Mouse (Mus musculus) limb, embryonic 14.5 days (tissue): ENCODE measurements around the gene Map4. TPM values are rescaled to one million over a fixed set of nuclear protein-coding genes. Genes with fewer than 3 reads are reported as not detected.

Experiments used
- ATAC-seq: fragments of 200-750 bp; cut with Nextera tagmentation; 2 replicates; pipeline ENCODE4 v1.8.0; 2017; ENCODE audit warnings: low read depth, moderate number of reproducible peaks, moderate TSS enrichment; ENCODE audit not compliant: low FRiP score
- DNase-seq: peaks from one replicate; pipeline ENCODE4 v3.0.0-alpha.2; 2015; ENCODE audit warnings: low spot score
- H3K27ac ChIP-seq: fragments of 300-500 bp; sonication (generic); replicated peaks from 2 replicates; pipeline ENCODE4 v1.5.1; 2014; ENCODE audit warnings: low read depth, mild to moderate bottlenecking, low read length, moderate library complexity, mixed read lengths
- H3K27me3 ChIP-seq: fragments of 300-500 bp; sonication (generic); 2 replicates; pipeline ENCODE4 v1.6.1; 2014; ENCODE audit warnings: low read length, mixed read lengths; ENCODE audit not compliant: control insufficient read depth, insufficient read depth
- H3K36me3 ChIP-seq: fragments of 300-500 bp; sonication (generic); 2 replicates; pipeline ENCODE4 v1.6.1; 2014; ENCODE audit warnings: mild to moderate bottlenecking, low read length, moderate library complexity, mixed read lengths; ENCODE audit not compliant: control insufficient read depth, insufficient read depth
- H3K4me1 ChIP-seq: fragments of 300-500 bp; sonication (generic); 2 replicates; pipeline ENCODE4 v1.6.1; 2014; ENCODE audit warnings: antibody characterized with exemption, low read length, mixed read lengths; ENCODE audit not compliant: control insufficient read depth, insufficient read depth
- H3K4me2 ChIP-seq: fragments of 300-500 bp; sonication (generic); replicated peaks from 2 replicates; pipeline ENCODE4 v1.6.1; 2014; ENCODE audit warnings: low read depth, mild to moderate bottlenecking, low read length, moderate library complexity; ENCODE audit not compliant: severe bottlenecking
- H3K4me3 ChIP-seq: fragments of 300-500 bp; sonication (generic); replicated peaks from 2 replicates; pipeline ENCODE4 v1.5.1; 2014; ENCODE audit warnings: low read length
- H3K9ac ChIP-seq: fragments of 300-500 bp; sonication (generic); 2 replicates; pipeline ENCODE4 v1.6.1; 2014; ENCODE audit warnings: mild to moderate bottlenecking, low read depth, low read length, moderate library complexity; ENCODE audit not compliant: severe bottlenecking
- H3K9me3 ChIP-seq: fragments of 300-500 bp; sonication (generic); 2 replicates; pipeline ENCODE4 v1.6.1; 2016; ENCODE audit warnings: low read length; ENCODE audit not compliant: control insufficient read depth
- POLR2A ChIP-seq: fragments of 200-500 bp; IDR thresholded peaks from 2 replicates; pipeline ENCODE4 v1.8.0; 2012; ENCODE audit warnings: inconsistent platforms, mild to moderate bottlenecking, moderate library complexity, borderline replicate concordance; ENCODE audit not compliant: insufficient read depth, insufficient read length; ENCODE audit errors: extremely low read depth
- WGBS: fragments of 180-500 bp; shearing (Covaris S2); extraction: QIAGEN DNeasy Blood & Tissue Kit; methylation state at CpG from one replicate; pipeline ENCODE4 v1.1.7; 2014; 5-methylcytosine and 5-hydroxymethylcytosine counted together
- polyA plus RNA-seq, 2 experiments: library from polyadenylated mRNA; depleted of rRNA in 1 of 2; stranded (reverse) in 1 of 2; unstranded in 1 of 2; fragments of >200 nt; fragmentation: Nextera tagmentation in 1 of 2; extraction: Ambion mirVana in 1 of 2; gene quantifications; 2 replicates each; pipeline versions ENCODE4 v1.2.1 to v1.2.3; 2012 to 2014

Map4 gene
- polyA plus RNA-seq, 2 experiments, result 76.6 to 161 TPM

DNA sequence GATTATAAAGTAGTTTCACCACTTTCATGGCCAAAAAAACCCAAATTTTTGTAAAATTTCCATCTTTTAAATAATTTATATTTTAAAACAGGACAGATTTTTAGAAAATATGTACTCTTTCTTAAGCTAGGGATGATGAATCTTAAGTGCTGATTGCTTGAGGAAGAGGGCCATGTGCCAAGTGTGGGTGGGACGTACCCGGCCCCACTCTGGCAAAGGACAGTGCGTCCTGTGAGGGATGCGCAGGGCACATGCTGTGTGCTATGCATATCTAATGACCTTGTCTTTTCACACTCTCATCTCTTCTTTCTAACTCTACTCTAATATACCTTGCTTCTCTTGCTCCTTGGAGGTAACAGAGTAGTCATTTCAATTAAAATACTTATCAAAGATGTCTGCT is 66.2 kb downstream of the Map4 start:
- DNase-seq, result no peak
- whole genome bisulfite sequencing, result 89% methylated on average over 4 of the region's 4 CpGs
- H3K27me3 ChIP-seq, result no peaks in the 10 kb centered on the region
- H3K4me2 ChIP-seq, result no peak overlapping the region
- peaks cover 6% of the 10 kb centered on the region; the same call in 1 of the 2 replicates for H3K36me3 ChIP-seq
- H3K4me1 ChIP-seq, result no peaks in the 10 kb centered on the region; the same call in 1 of the 2 replicates
- ATAC-seq, result no peak
- H3K9ac ChIP-seq, result no peak overlapping the region
- no peaks in the 10 kb centered on the region for H3K9me3 ChIP-seq
- no peak for TF ChIP-seq POLR2A
- no peak overlapping the region for H3K27ac ChIP-seq
- no peak overlapping the region for H3K4me3 ChIP-seq

DNA sequence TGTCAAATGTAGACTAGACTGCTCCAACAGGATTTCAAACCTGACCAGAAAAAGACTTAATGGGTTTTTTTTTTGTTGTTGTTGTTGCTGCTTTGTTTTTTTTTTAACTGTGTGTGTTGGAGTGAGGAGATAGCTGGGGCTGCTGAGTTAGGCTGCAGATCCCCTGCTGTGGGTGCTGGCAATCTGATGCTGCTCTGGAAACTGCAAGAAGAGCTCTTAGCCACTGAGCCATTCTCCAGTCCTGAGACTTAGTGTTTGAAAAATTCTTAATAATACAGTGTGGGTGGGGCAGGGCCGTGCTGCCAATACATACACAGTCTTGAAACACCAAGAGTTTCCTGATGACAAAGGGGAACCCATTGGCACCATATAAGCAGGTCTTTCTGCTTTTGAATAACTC is 70.7 kb downstream of the Map4 start:
- no peak overlapping the region for H3K4me3 ChIP-seq
- DNase-seq (no peak), ATAC-seq (no peak)
- H3K9ac ChIP-seq, result no peak overlapping the region
- WGBS, result 54% methylated on average over 1 of the region's 1 CpGs
- H3K36me3 ChIP-seq, result peaks cover 6% of the 10 kb centered on the region; the same call in 1 of the 2 replicates
- no peaks in the 10 kb centered on the region for H3K27me3 ChIP-seq
- no peaks in the 10 kb centered on the region; the same call in 1 of the 2 replicates for H3K4me1 ChIP-seq
- H3K27ac ChIP-seq, result no peak overlapping the region
- H3K4me2 ChIP-seq, result no peak overlapping the region
- no peak for TF ChIP-seq POLR2A
- H3K9me3 ChIP-seq, result no peaks in the 10 kb centered on the region

DNA sequence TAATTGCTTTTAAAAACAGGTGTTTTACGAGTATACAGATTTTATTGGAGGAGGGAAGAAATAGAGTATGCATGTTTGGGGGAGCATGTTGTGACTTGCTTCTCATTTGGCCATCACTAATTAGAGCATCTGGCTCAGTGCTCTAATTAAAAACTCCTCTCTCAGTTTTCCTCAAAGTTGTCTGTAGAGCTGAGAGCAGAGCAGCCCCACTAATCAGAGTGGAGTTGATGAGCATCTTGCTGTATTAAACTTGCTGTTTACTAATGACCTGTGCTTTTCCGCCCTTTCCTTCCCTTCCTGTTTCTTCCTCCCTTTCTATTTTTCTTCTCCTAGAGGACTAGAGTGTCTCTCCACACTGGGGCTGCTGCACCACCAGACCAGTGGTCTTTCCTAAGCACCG is 71.2 kb downstream of the Map4 start:
- no peak for TF ChIP-seq POLR2A
- peaks cover 6% of the 10 kb centered on the region; the same call in 1 of the 2 replicates for H3K36me3 ChIP-seq
- no peaks in the 10 kb centered on the region for H3K27me3 ChIP-seq
- no peak overlapping the region for H3K27ac ChIP-seq
- H3K9ac ChIP-seq, result no peak overlapping the region
- no peak overlapping the region for H3K4me2 ChIP-seq
- DNase-seq (no peak), ATAC-seq (no peak)
- WGBS, result 52% methylated on average over 3 of the region's 3 CpGs
- no peak overlapping the region for H3K4me3 ChIP-seq
- no peaks in the 10 kb centered on the region for H3K9me3 ChIP-seq
- no peaks in the 10 kb centered on the region; the same call in 1 of the 2 replicates for H3K4me1 ChIP-seq

DNA sequence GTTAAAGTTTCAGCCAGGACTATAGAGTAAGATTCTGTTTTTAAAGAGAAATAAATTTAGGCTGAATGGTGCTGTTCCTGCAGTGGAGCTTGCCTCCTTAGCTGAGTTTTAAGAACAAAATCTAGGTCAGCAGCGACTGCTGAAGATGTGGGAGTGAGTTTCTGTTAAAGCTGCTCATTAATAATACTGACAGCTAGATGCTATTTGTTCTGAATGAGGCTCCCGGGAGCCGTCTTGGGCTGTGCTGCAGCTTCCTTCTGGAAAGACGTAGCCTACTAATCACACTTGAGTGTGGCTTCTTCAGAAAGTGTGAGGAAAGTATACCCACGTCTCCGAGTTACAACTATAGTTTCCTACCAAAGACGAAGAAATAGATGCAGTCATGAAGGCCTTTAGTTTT is 88.0 kb downstream of the Map4 start:
- Histone ChIP-seq H3K4me3 (no peak overlapping the region), H3K4me1 (no peaks in the 10 kb centered on the region), H3K36me3 (no peaks in the 10 kb centered on the region), H3K9me3 (no peaks in the 10 kb centered on the region), H3K27ac (no peak overlapping the region), H3K27me3 (no peaks in the 10 kb centered on the region), H3K4me2 (no peak overlapping the region), H3K9ac (no peak overlapping the region)
- DNase-seq (no peak), ATAC-seq (no peak)
- WGBS, result 41% methylated on average over 7 of the region's 7 CpGs
- no peak for TF ChIP-seq POLR2A

DNA sequence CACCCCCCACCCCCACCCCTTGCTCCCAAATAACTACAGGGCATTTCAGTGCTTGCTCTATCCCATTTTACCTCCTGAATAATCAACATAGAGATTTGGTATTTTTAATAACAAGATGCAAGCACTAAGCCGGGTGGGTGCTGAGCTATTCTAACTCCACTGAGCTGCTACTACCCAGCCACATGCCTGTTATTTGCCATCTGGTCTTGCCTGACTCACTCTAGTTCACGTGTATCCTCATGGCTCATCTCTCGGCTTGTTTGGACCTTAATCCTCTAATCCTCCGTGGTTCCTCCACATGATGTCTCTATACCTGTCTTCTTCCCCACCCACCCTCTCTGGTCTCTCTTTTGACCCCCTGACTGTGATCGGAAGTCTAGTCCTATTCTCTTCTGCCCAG is 89.1 kb downstream of the Map4 start:
- DNase-seq (no peak), ATAC-seq (no peak)
- Histone ChIP-seq H3K4me1 (no peaks in the 10 kb centered on the region), H3K27ac (no peak overlapping the region), H3K9me3 (no peaks in the 10 kb centered on the region), H3K36me3 (no peaks in the 10 kb centered on the region), H3K4me2 (no peak overlapping the region), H3K9ac (no peak overlapping the region), H3K4me3 (no peak overlapping the region), H3K27me3 (no peaks in the 10 kb centered on the region)
- 77% methylated on average over 5 of the region's 5 CpGs for WGBS
- no peak for TF ChIP-seq POLR2A

DNA sequence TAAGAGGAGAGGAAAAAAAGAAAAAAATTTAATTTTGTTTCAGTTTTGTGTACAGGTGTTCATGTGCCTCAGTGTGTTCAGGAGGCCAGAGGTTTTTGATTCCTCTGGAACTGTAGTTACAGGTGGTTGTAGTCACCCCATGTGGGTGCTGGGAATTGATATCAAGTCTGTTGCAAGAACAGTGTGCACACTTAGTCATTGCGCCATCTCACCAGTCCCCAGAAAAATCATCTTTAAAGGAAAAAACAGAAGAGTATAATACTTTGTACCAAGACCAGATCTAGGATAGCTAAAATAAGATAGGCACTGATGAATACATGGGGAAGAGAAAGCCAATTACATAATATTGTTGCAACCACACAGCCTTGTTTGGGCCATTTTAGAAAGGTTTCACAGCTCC is 90.2 kb downstream of the Map4 start:
- Histone ChIP-seq H3K4me1 (no peaks in the 10 kb centered on the region), H3K27me3 (no peaks in the 10 kb centered on the region), H3K9ac (no peak overlapping the region), H3K36me3 (peaks cover 5% of the 10 kb centered on the region), H3K4me3 (no peak overlapping the region), H3K27ac (no peak overlapping the region), H3K4me2 (no peak overlapping the region), H3K9me3 (no peaks in the 10 kb centered on the region)
- DNase-seq (no peak), ATAC-seq (no peak)
- 96% methylated on average over 1 of the region's 1 CpGs for WGBS
- no peak for TF ChIP-seq POLR2A
